Mouse (Mus musculus) kidney, postnatal 0 days (tissue): Measurements from ENCODE around the gene Gm14214. TPM values are rescaled to one million over a fixed set of nuclear protein-coding genes. Genes with fewer than 3 reads are reported as not detected.

Experiments
- ATAC-seq: fragments of 200-750 bp; cut with Nextera tagmentation; replicated peaks from 2 replicates; pipeline ENCODE4 v1.8.0; 2017; ENCODE audit warnings: low read depth, moderate number of reproducible peaks, moderate TSS enrichment, moderate library complexity; ENCODE audit not compliant: low FRiP score
- DNase-seq: peaks from one replicate; pipeline ENCODE4 v3.0.0-alpha.2; 2016; ENCODE audit warnings: low spot score
- H3K27ac ChIP-seq: fragments of 300-500 bp; sonication (generic); 2 replicates; pipeline ENCODE4 v1.5.1; 2014; ENCODE audit warnings: mild to moderate bottlenecking
- H3K27me3 ChIP-seq: fragments of 300-500 bp; sonication (generic); 2 replicates; pipeline ENCODE4 v1.6.1; 2014; ENCODE audit warnings: low read length, mixed read lengths; ENCODE audit not compliant: insufficient read depth
- H3K36me3 ChIP-seq: fragments of 300-500 bp; sonication (generic); 2 replicates; pipeline ENCODE4 v1.6.1; 2014; ENCODE audit warnings: low read length, mixed read lengths; ENCODE audit not compliant: insufficient read depth
- H3K4me1 ChIP-seq: fragments of 300-500 bp; sonication (generic); replicated peaks from 2 replicates; pipeline ENCODE4 v1.6.1; 2014; ENCODE audit warnings: antibody characterized with exemption, low read length, mixed read lengths; ENCODE audit not compliant: insufficient read depth
- H3K4me2 ChIP-seq: fragments of 300-500 bp; sonication (generic); 2 replicates; pipeline ENCODE4 v1.6.1; 2014; ENCODE audit warnings: mild to moderate bottlenecking, low read length, moderate library complexity, mixed read lengths
- H3K4me3 ChIP-seq: fragments of 300-500 bp; sonication (generic); replicated peaks from 2 replicates; pipeline ENCODE4 v1.5.1; 2014; ENCODE audit warnings: low read depth, low read length
- H3K9ac ChIP-seq: fragments of 300-500 bp; sonication (generic); 2 replicates; pipeline ENCODE4 v1.6.1; 2014; ENCODE audit warnings: low read depth, low read length
- H3K9me3 ChIP-seq: fragments of 300-500 bp; sonication (generic); replicated peaks from 2 replicates; pipeline ENCODE4 v1.6.1; 2016; ENCODE audit warnings: low read length, inconsistent platforms, mixed read lengths
- CTCF ChIP-seq: IDR thresholded peaks from 2 replicates; pipeline ENCODE4 v1.5.1; 2016; ENCODE audit warnings: antibody characterized with exemption, low read depth, mild to moderate bottlenecking, moderate library complexity
- WGBS: fragments of 180-500 bp; shearing (Covaris S2); extraction: QIAGEN DNeasy Blood & Tissue Kit; methylation state at CpG from one replicate; pipeline ENCODE4 v1.1.7; 2014; 5-methylcytosine and 5-hydroxymethylcytosine counted together
- polyA plus RNA-seq: library from polyadenylated mRNA; unstranded; fragments of >200 nt; fragmentation: Nextera tagmentation; extraction: Ambion mirVana; gene quantifications from 2 replicates; pipeline ENCODE4 v1.2.1, GENCODE M21; 2015

Gene Gm14214
- polyA plus RNA-seq, 1 experiment from 2014 or later: not detected

DNA sequence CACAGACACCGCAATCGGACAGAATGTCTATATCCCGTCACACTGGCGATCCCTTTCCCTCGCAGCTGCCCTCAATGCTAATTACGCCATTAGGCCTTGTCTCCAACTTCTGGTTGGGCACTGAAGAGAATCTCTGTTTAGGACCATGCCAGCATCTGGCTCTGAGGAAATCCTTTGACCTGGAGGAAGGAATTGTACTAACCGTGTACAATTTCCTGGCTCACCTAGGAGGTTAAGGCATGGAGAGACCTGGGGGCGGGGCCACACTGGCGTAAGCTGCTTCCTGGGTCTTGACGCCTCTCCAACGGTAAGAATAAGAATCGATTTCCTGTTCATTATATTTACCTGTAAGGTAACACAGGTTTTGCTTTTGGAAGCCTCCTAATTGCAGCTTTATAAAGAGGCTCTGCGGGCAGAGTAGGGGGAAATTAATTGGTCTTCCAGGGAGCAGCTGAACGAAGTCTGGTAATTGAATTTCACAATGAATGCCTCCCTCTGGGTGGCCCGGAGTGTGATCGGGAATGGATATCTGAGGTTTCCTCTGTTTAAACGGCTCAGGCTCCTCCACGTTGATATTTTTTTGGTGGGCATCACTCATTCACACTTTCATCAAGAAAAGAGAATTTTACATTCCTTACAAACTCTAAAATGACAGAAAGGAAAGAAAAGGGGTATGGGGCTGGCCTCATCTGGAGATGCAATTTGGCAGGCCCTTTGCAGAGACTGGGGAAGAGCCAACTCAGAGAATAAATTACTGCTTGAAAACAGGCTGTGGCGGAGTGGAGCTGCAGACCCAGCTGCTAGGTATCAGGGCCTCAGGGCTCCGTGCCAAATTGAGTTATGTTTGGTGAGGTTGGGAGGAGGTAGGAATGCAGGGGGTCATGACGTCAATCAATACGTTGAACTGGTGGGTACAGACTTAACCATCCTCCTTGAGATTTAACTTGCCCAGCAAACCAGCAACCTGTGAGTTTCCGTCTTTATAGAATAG lies 20.5 kb downstream of the Gm14214 start:
- 38% methylated on average over 23 of the region's 23 CpGs for WGBS
- H3K9ac ChIP-seq: no peak overlapping the region
- no peaks in the 10 kb centered on the region for H3K36me3 ChIP-seq
- DNase-seq (peak; percentile 72), ATAC-seq (no peak)
- H3K4me2 ChIP-seq: peak overlapping the region; percentile 25; the same call in 1 of the 2 replicates
- H3K4me3 ChIP-seq: no peak overlapping the region
- no peak overlapping the region; the same call in 1 of the 2 replicates for H3K27ac ChIP-seq
- H3K4me1 ChIP-seq: peaks cover 9% of the 10 kb centered on the region; the same call in 1 of the 2 replicates
- H3K9me3 ChIP-seq: no peaks in the 10 kb centered on the region
- no peaks in the 10 kb centered on the region for H3K27me3 ChIP-seq
- TF ChIP-seq CTCF: no peak

DNA sequence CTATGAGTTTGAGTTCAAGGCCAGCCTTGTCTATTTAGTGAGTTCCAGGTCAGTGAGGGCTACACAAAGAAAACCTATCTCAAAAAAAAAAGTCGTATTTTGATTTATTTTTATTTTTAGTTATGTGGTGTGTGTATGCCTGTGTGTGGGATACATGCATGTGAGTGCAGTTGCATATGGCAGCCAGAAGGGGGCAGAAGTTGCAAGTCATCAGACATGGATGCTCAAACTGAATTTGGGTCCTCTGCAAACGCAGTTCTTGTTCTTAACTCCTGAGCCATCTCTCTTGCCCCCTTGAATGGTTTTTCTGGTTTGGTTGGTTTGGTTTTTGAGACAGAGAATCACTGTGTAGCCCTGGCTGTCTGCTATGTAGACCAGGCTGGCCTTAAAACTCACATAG lies 21.4 kb downstream of the Gm14214 start:
- Histone ChIP-seq H3K36me3 (no peaks in the 10 kb centered on the region), H3K27me3 (no peaks in the 10 kb centered on the region), H3K9me3 (no peaks in the 10 kb centered on the region), H3K4me1 (peaks cover 9% of the 10 kb centered on the region; the same call in 1 of the 2 replicates), H3K4me2 (no peak overlapping the region), H3K4me3 (no peak overlapping the region), H3K9ac (no peak overlapping the region), H3K27ac (no peak overlapping the region)
- TF ChIP-seq CTCF: peak; percentile 36; the same call in 1 of the 2 replicates
- 86% methylated on average over 2 of the region's 2 CpGs for WGBS
- ATAC-seq: no peak
- no peak for DNase-seq

DNA sequence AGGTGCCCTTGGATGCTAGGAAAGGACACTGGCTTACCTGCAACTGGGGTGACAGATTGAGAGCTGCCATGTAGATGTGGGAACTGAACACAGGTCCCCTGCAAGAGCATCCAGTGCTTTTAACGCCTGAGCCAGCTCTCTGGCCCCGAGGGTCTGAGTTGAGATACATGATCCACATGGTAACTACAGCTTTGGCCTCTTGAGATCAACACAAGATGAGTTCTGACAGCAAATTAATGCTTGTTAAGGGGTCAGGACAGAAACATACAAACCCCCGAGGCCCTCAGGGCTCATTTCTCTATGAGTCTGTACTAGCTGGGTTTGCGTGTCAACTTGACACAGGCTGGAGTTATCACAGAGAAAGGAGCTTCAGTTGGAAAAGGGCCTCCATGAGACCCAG lies 25.9 kb downstream of the Gm14214 start:
- no peak overlapping the region for H3K27ac ChIP-seq
- no peak for DNase-seq
- 49% methylated on average over 4 of the region's 4 CpGs for WGBS
- no peak for ATAC-seq
- no peaks in the 10 kb centered on the region for H3K9me3 ChIP-seq
- no peaks in the 10 kb centered on the region for H3K36me3 ChIP-seq
- no peaks in the 10 kb centered on the region for H3K4me1 ChIP-seq
- H3K27me3 ChIP-seq: no peaks in the 10 kb centered on the region
- no peak overlapping the region for H3K4me3 ChIP-seq
- H3K4me2 ChIP-seq: no peak overlapping the region
- no peak for TF ChIP-seq CTCF
- H3K9ac ChIP-seq: no peak overlapping the region

DNA sequence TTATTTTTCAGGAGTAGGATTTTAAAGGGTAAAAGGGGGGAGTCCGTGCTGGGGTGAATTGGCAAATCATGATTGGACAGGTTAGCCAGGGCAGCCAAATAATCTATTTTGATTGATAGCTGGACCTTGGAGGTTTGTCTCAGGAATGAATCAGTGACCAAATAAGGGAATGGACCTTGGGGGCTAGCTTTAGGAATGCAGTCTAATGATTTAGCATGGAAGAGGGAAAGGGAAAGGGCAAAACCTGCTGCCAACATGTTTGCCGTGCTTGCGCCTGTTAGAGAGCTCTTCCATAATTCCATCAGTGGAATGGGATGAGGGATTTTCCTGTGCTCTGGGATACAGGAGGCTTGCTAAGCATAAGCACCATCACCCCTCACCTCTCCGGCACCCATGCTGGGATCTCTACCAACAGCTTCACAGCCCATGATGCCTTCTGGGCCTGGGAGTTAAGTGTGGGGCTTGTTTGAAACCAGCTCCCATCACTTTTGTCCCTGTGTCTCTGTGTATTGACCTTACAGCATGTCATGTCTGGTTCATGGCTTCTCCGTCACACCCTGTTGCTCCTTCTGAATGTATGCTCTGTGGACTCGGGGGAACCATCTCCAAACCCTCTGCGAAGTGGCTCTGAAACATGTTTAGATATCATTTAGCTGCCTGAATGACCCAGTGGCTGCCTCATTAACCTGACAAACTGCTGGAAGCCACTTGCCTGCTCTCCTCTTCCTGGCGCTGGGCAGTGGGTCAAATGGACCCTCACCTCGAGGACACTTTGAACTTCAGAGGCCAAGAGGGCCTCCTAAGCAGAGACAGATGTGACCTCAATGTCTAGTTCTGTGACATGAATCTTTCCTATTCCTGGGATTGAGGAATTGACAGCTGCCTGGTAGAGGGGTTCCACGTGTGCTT lies 26.7 kb downstream of the Gm14214 start:
- no peak overlapping the region for H3K4me3 ChIP-seq
- no peaks in the 10 kb centered on the region for H3K9me3 ChIP-seq
- H3K4me2 ChIP-seq: no peak overlapping the region
- H3K27me3 ChIP-seq: no peaks in the 10 kb centered on the region
- H3K27ac ChIP-seq: no peak overlapping the region
- peak; percentile 55 for DNase-seq
- ATAC-seq: no peak
- no peaks in the 10 kb centered on the region for H3K4me1 ChIP-seq
- no peaks in the 10 kb centered on the region for H3K36me3 ChIP-seq
- H3K9ac ChIP-seq: no peak overlapping the region
- 33% methylated on average over 10 of the region's 10 CpGs for WGBS
- TF ChIP-seq CTCF: no peak

DNA sequence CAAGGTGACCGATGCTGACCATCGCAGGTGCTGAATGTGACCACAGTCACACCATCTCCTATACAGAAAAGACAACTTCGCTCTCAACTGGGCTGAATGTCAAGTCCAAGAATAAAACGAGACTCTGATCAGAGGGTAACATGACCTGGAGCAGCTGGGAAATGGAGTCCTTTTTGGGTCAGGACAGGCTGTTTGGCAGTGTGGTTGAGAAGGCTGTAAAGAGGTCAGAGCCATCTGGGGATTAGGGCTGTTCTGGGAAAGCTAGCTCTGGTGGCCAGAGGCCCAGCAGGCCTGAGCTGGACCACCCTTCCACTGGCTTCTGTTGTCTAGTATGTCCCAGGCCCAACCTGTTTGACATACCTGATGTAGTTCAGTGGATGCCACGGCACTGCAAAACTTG lies 31.2 kb downstream of the Gm14214 start:
- Histone ChIP-seq H3K27ac (no peak overlapping the region), H3K9ac (no peak overlapping the region), H3K4me1 (peaks cover 10% of the 10 kb centered on the region; the same call in 1 of the 2 replicates), H3K36me3 (no peaks in the 10 kb centered on the region), H3K4me3 (no peak overlapping the region), H3K4me2 (no peak overlapping the region), H3K27me3 (no peaks in the 10 kb centered on the region), H3K9me3 (no peaks in the 10 kb centered on the region)
- TF ChIP-seq CTCF: no peak
- ATAC-seq: no peak
- 65% methylated on average over 5 of the region's 5 CpGs for WGBS
- DNase-seq: no peak

DNA sequence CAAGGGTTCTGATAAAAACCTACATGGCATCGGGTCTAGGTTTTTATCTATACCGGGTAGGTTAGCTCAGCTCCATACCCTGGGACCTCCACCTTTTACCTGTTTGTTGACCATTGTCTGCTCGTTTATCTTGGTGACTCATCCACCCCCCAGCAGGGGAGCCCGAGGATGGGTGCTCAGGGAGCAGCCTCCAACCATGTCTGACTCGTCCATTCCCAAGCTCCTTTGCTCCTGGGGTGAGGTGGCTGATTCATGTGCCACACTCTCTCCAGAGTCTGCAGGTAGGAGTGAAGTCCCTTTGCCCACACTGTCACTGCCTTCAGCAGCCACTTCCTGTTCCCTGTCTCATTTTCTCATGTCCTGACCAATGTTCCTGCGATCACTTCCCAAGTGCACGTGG lies 33.8 kb downstream of the Gm14214 start:
- Histone ChIP-seq H3K4me1 (peaks cover 13% of the 10 kb centered on the region; the same call in 1 of the 2 replicates), H3K9me3 (no peaks in the 10 kb centered on the region), H3K27ac (no peak overlapping the region), H3K9ac (no peak overlapping the region), H3K27me3 (no peaks in the 10 kb centered on the region), H3K36me3 (no peaks in the 10 kb centered on the region), H3K4me2 (no peak overlapping the region), H3K4me3 (no peak overlapping the region)
- DNase-seq: no peak
- WGBS: 64% methylated on average over 7 of the region's 7 CpGs
- no peak for TF ChIP-seq CTCF
- ATAC-seq: no peak
